Mouse (Mus musculus) forebrain, embryonic 11.5 days (tissue): ENCODE measurements at regions not wholly inside any gene's neighbourhood (a gene's known extent, or its start where the extent isn't known, plus 50 kb on each side); places are given as distances from the start of the nearest gene placed in this dataset.

ENCODE experiments used
- ATAC-seq: fragments of 200-750 bp; cut with Nextera tagmentation; replicated peaks from 2 replicates; pipeline ENCODE4 v1.8.0; 2017; ENCODE audit warnings: moderate TSS enrichment; ENCODE audit not compliant: low FRiP score
- DNase-seq: peaks from one replicate; pipeline ENCODE4 v3.0.0-alpha.2; 2017; ENCODE audit warnings: low spot score
- H3K27ac ChIP-seq: fragments of 300-500 bp; sonication (generic); 2 replicates; pipeline ENCODE4 v1.5.1; 2014; ENCODE audit warnings: low read depth, low read length
- H3K27me3 ChIP-seq: fragments of 300-500 bp; sonication (generic); 2 replicates; pipeline ENCODE4 v1.6.1; 2014; ENCODE audit warnings: mild to moderate bottlenecking, low read length, mixed read lengths; ENCODE audit not compliant: control insufficient read depth, insufficient read depth
- H3K36me3 ChIP-seq: fragments of 300-500 bp; sonication (generic); 2 replicates; pipeline ENCODE4 v1.6.1; 2014; ENCODE audit warnings: mild to moderate bottlenecking, low read length, moderate library complexity, mixed read lengths; ENCODE audit not compliant: control insufficient read depth, insufficient read depth
- H3K4me1 ChIP-seq: fragments of 300-500 bp; sonication (generic); replicated peaks from 2 replicates; pipeline ENCODE4 v1.6.1; 2014; ENCODE audit warnings: low read length, mixed read lengths; ENCODE audit not compliant: control insufficient read depth, insufficient read depth
- H3K4me2 ChIP-seq: fragments of 300-500 bp; sonication (generic); 2 replicates; pipeline ENCODE4 v1.6.1; 2014; ENCODE audit warnings: low read depth, mild to moderate bottlenecking, low read length, moderate library complexity, mixed read lengths; ENCODE audit not compliant: severe bottlenecking
- H3K4me3 ChIP-seq: fragments of 300-500 bp; sonication (generic); 2 replicates; pipeline ENCODE4 v1.5.1; 2014; ENCODE audit warnings: low read depth, low read length
- H3K9ac ChIP-seq: fragments of 300-500 bp; sonication (generic); 2 replicates; pipeline ENCODE4 v1.6.1; 2014; ENCODE audit warnings: low read length
- H3K9me3 ChIP-seq: fragments of 300-500 bp; sonication (generic); 2 replicates; pipeline ENCODE4 v1.6.1; 2016; ENCODE audit warnings: low read length, mixed read lengths; ENCODE audit not compliant: control insufficient read depth
- WGBS: fragments of 180-500 bp; shearing (Covaris S2); extraction: QIAGEN DNeasy Blood & Tissue Kit; methylation state at CpG from one replicate; pipeline ENCODE4 v1.1.7; 2014; 5-methylcytosine and 5-hydroxymethylcytosine counted together

- 65% methylated on average over 2 of the region's 2 CpGs for WGBS
- DNase-seq, result no peak
- Histone ChIP-seq H3K9ac (no peak overlapping the region), H3K4me1 (no peaks in the 10 kb centered on the region), H3K4me3 (no peak overlapping the region), H3K27me3 (no peaks in the 10 kb centered on the region), H3K36me3 (no peaks in the 10 kb centered on the region), H3K27ac (no peak overlapping the region), H3K9me3 (no peaks in the 10 kb centered on the region), H3K4me2 (no peak overlapping the region)
- ATAC-seq, result no peak
Observed at GRCm38 (mm10) chr2:106571913-106572312, 121.2 kb upstream of the Mpped2 start.

GRCm38 (mm10) chr2:106576746-106577323 lies 116.2 kb upstream of the Mpped2 start:
- DNase-seq (no peak), ATAC-seq (no peak)
- Histone ChIP-seq H3K9ac (no peak overlapping the region), H3K4me3 (no peak overlapping the region), H3K27ac (no peak overlapping the region), H3K36me3 (no peaks in the 10 kb centered on the region), H3K27me3 (no peaks in the 10 kb centered on the region), H3K9me3 (no peaks in the 10 kb centered on the region), H3K4me2 (no peak overlapping the region), H3K4me1 (no peaks in the 10 kb centered on the region)
- 57% methylated on average over 4 of the region's 4 CpGs for WGBS

GRCm38 (mm10) chr2:106578062-106578461 lies 115.0 kb upstream of the Mpped2 start:
- 81% methylated on average over 1 of the region's 1 CpGs for WGBS
- Histone ChIP-seq H3K9me3 (no peaks in the 10 kb centered on the region), H3K36me3 (no peaks in the 10 kb centered on the region), H3K4me2 (no peak overlapping the region), H3K9ac (no peak overlapping the region), H3K27ac (no peak overlapping the region), H3K4me1 (no peaks in the 10 kb centered on the region), H3K4me3 (no peak overlapping the region), H3K27me3 (no peaks in the 10 kb centered on the region)
- no peak for DNase-seq
- ATAC-seq, result no peak

- H3K27ac ChIP-seq, result no peak overlapping the region
- H3K9ac ChIP-seq, result no peak overlapping the region
- no peaks in the 10 kb centered on the region for H3K4me1 ChIP-seq
- ATAC-seq (no peak), DNase-seq (no peak)
- no peak overlapping the region for H3K4me3 ChIP-seq
- no peak overlapping the region for H3K4me2 ChIP-seq
- H3K9me3 ChIP-seq, result no peaks in the 10 kb centered on the region
- 71% methylated on average over 5 of the region's 5 CpGs for WGBS
- H3K36me3 ChIP-seq, result no peaks in the 10 kb centered on the region
- no peaks in the 10 kb centered on the region for H3K27me3 ChIP-seq
Observed at GRCm38 (mm10) chr2:106580663-106581062, 112.4 kb upstream of the Mpped2 start.

- Histone ChIP-seq H3K27ac (no peak overlapping the region), H3K9ac (no peak overlapping the region), H3K27me3 (no peaks in the 10 kb centered on the region), H3K9me3 (no peaks in the 10 kb centered on the region), H3K4me3 (no peak overlapping the region), H3K4me1 (no peaks in the 10 kb centered on the region), H3K4me2 (no peak overlapping the region), H3K36me3 (no peaks in the 10 kb centered on the region)
- ATAC-seq, result no peak
- 83% methylated on average over 3 of the region's 3 CpGs for WGBS
- no peak for DNase-seq
Observed at GRCm38 (mm10) chr2:106621251-106621650, 71.8 kb upstream of the Mpped2 start.

GRCm38 (mm10) chr2:106622326-106622725 lies 70.7 kb upstream of the Mpped2 start:
- ATAC-seq, result no peak
- Histone ChIP-seq H3K36me3 (no peaks in the 10 kb centered on the region), H3K27me3 (no peaks in the 10 kb centered on the region), H3K9me3 (no peaks in the 10 kb centered on the region), H3K4me1 (no peaks in the 10 kb centered on the region), H3K4me2 (no peak overlapping the region), H3K27ac (no peak overlapping the region), H3K9ac (no peak overlapping the region), H3K4me3 (no peak overlapping the region)
- DNase-seq, result no peak
- WGBS, result 89% methylated on average over 5 of the region's 5 CpGs

GRCm38 (mm10) chr2:106623680-106624079 lies 69.4 kb upstream of the Mpped2 start:
- no peaks in the 10 kb centered on the region for H3K36me3 ChIP-seq
- H3K4me2 ChIP-seq, result no peak overlapping the region
- no peaks in the 10 kb centered on the region for H3K27me3 ChIP-seq
- 83% methylated on average over 2 of the region's 2 CpGs for WGBS
- no peak for ATAC-seq
- DNase-seq, result no peak
- H3K4me1 ChIP-seq, result no peaks in the 10 kb centered on the region
- no peak overlapping the region for H3K9ac ChIP-seq
- H3K9me3 ChIP-seq, result no peaks in the 10 kb centered on the region
- H3K27ac ChIP-seq, result no peak overlapping the region
- no peak overlapping the region for H3K4me3 ChIP-seq

- H3K27me3 ChIP-seq, result no peaks in the 10 kb centered on the region
- no peak overlapping the region for H3K4me2 ChIP-seq
- WGBS, result 94% methylated on average over 8 of the region's 8 CpGs
- H3K9me3 ChIP-seq, result no peaks in the 10 kb centered on the region
- ATAC-seq (no peak), DNase-seq (no peak)
- no peak overlapping the region for H3K9ac ChIP-seq
- H3K36me3 ChIP-seq, result no peaks in the 10 kb centered on the region
- H3K4me1 ChIP-seq, result no peaks in the 10 kb centered on the region
- H3K27ac ChIP-seq, result no peak overlapping the region
- no peak overlapping the region for H3K4me3 ChIP-seq
Observed at GRCm38 (mm10) chr2:106631986-106632385, 61.1 kb upstream of the Mpped2 start.
